Mouse (Mus musculus) embryo, embryonic 11.5 days (tissue): ENCODE measurements around the gene Sys1.
A peak's percentile ranks its signal among the peaks of the same experiment; 100 is the strongest.

Experiments used
- DNase-seq: peaks from one replicate; pipeline ENCODE4 v3.0.0-alpha.2; 2012; ENCODE audit warnings: low read depth, low spot score

Sys1 gene

GRCm38 (mm10) chr2:164453047-164453757 lies 3.6 kb upstream of the Sys1 start:
- no peak for DNase-seq

- DNase-seq = no peak
Measured at GRCm38 (mm10) chr2:164453887-164454500, 2.8 kb upstream of the Sys1 start.

- no peak for DNase-seq
Measured at GRCm38 (mm10) chr2:164454846-164455245, 1.9 kb upstream of the Sys1 start.

- DNase-seq = no peak
Measured at GRCm38 (mm10) chr2:164455421-164456190, 1.2 kb upstream of the Sys1 start.

DNA sequence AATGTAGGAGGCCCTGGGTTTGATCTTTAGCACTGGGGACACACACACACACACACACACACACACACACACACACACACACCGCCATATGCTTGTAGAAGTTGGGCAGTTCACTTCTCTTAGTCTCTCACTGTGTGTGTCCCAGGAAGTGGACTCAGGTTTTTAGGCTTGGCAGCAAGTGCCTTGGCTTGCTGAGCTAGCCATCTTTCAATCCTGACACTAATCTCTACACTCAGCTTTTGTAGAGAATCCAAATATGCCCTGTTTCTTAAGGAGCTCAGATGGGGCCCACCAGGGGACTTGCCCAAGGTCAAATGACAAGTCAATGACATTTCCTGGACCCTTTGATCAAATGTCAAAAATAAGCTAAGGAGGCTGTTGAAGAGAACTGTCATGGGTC lies 351 bp upstream of the Sys1 start:
- no peak for DNase-seq

DNA sequence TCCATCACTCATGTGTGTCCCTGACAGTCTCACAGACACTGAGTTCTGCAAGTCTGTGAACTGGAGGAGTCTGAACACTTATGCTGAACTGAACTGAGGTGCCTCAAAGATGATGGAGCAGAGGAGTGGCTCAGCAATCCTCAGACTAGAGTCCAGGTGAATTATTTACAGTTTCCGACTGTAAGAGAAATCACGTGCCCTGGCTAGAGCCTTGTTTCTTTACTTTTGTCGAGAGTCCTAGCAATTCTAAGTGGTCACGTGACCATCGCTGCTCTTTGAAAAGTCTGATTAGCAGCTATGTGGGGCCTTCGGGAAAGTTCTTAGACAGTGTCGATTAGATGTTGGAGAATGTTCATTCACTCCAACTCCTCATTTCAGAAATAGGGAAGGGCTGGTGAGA lies 1.2 kb downstream of the Sys1 start:
- no peak for DNase-seq

GRCm38 (mm10) chr2:164458535-164458934 lies 1.8 kb downstream of the Sys1 start:
- no peak for DNase-seq

GRCm38 (mm10) chr2:164460745-164461551 lies 4.2 kb downstream of the Sys1 start, which contains the start of gene Gm20458:
Gene Gm20458 (plus strand): TSS chr2:164460967.
- DNase-seq = peak; percentile 95

- DNase-seq = no peak
Measured at GRCm38 (mm10) chr2:164465161-164465560, 8.4 kb downstream of the Sys1 start.

DNA sequence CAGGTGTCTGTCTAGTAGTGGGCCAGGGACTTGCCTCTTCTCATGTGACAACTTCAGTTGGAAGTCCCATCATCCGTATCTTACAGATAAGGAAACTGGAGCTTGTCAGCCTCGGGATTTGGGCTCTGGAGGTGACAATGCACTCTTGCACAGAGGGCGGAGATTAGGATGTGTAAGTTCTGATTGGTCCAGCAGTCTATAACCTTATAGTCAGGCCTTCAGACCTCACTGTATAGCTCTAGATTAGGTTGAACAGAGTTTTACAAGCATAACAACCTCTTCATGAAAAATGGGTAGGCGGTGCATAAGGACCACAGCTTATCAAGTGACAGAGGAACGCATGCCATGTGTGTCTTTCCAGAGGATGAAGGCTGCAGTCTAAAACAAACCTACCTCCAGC lies 10.0 kb downstream of the Sys1 start:
- DNase-seq = no peak

- DNase-seq = no peak
Measured at GRCm38 (mm10) chr2:164470254-164470653, 13.5 kb downstream of the Sys1 start.

DNA sequence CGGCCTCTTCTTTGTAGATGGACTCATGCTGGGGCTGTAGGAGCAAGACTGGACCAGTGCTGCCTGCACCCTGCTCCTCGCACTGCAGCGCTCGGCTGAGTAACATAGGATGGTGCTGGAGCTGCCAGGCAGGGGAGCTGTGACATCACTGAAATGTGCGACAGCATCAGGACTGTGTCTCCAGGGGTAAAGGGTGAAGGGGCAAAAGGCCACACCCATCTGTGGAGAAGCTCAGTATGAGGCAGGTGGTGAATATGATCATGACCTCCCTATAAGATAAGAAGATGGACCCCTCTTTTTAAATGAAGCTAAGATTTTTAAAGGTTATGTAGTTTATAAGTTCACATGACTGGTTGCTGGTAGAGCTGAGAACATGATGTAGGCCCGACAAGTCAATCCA lies 16.9 kb downstream of the Sys1 start, which contains the start of gene Trp53tg5:
Gene Trp53tg5 (minus strand): TSS at position 101 of the 400 bp plus-strand sequence.
- DNase-seq = no peak

DNA sequence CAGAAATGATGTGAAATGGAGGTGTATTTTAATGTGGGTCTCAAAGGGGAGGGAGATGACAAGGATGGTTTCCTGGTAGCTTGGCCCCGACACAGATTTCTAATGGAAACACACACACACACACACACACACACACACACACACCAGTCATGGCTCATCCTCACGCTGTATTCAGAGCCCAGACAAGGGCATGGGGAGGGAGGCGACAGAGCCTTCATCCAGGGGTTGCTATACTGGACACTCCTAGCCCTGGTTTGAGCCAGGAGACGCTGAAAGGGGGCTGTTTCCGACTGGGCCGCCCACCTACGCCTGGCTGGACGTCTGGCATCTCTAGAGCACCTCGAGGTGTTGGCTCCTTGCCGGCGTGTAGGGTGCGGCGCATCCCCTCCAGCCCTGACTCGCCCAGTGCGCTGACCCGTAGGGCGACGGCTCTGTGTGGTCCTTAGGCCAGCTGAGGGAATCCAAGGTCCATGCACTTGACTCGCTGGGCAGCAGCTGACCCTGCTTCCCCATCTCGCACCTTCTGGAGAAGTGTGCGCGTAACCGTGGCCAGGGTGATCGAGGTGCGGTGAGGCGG lies 29.0 kb downstream of the Sys1 start, which contains the start of gene Dbndd2:
Gene Dbndd2 (plus strand): TSS at position 426 of the 577 bp plus-strand sequence.
- DNase-seq = no peak

GRCm38 (mm10) chr2:164486258-164487114 lies 29.7 kb downstream of the Sys1 start:
- DNase-seq = no peak

DNA sequence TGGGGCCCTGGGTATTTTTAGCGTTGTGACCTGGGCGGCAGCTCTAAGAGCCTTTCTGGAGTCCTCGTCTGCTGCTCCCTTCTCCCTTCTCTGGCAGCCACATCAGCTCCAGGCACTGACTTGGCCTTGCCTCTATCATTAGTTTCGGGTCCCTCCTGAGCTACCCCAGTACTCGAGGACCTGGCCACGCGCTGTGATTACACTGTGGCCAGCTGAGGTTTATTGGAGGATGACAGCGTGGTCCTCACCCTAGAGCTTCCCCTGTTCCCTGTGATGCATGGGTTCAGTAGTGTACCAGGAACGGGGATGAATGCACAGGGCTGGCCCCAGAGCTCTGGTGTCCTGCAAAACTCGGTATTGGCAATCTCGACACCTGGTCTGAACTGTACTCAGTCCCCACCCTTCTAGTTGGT lies 30.4 kb downstream of the Sys1 start:
- no peak for DNase-seq

DNA sequence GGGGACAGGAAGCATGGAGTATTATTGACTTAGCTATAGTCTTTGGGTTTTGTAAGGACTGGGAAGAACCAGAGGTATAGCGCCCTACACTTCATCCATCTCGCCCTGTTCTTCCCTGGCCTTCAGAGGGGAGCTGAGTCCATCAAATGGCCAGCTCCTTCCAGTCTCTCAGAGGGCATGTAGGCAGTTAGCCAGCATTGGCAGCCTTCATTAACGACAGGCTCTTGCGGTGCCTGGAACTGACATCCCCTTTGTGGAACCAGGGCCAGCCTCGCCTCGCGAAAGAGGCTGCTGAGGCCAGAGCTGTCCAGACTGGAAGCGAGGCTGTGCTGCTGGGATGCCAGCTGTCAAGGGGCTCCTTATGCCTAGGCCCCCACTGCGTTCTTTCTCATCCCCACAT lies 31.0 kb downstream of the Sys1 start:
- DNase-seq = no peak

DNA sequence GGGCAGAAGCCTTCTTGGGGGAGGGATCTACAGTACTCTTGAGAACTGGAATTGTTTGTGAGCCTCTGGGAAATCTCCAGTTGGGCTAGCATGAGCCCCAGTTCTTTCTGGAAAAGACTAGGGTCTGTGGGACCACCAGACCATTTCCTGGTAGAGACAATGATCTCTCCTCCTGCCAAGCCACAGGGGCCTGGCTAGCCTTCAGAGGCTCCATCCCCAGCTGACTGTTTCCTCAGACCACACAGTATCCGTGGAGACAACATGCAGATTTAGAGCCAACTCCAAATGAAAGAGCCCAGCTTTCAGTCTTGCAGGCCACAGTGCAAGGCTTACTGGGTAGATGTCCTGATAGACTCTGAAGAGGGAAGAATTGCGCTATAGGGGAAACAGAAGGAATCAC lies 37.4 kb downstream of the Sys1 start:
- DNase-seq = no peak

GRCm38 (mm10) chr2:164496331-164496730 lies 39.6 kb downstream of the Sys1 start:
- DNase-seq = no peak

DNA sequence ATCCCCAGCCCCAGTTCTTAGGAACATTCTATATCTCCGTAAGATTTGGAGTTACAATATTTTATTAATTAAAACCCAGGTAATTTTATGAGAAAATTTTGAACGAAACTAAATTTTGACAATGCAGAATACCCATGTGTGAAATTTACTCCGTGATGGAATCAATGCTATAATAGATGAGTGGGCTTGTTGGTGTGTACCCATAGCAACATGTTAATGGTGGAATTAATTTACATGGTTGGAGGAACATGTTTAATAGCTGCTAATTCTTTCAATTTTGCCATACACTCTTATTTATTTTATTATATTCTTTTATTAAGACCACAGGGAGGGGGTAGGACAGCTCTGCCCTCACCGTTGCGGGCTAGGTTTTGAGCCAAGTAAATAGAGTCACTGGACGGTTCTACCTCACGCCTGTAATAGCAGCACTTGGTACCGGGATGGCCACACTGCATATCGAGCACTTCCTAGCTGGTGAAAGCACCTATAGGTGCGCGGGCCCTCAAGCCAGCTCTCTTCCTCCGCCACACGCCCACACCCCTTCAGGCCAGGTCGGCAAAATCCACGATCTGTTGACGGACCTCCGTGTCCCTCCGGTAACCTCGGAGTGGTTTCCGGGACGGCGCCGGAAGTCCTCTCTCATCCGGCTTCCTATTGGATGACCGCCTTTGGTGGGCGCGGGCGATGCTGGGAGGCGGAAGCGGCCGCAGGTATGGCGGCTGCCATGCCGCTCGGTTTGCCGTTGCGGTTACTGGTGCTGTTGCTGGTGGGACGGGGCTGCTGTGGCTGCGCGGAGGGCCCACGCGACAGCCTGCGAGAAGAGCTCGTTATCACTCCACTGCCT lies 40.3 kb downstream of the Sys1 start, which contains the start of gene Pigt:
Gene Pigt (plus strand): TSS at position 674 of the 844 bp plus-strand sequence.
- DNase-seq = peak; percentile 59
